Mouse (Mus musculus): Measurements from ENCODE around the gene Gphb5. TPM values are rescaled to one million over a fixed set of nuclear protein-coding genes. Genes with fewer than 3 reads are reported as not detected.

The Gphb5 gene
- polyA plus RNA-seq, 1 experiment from 2014 or later: 0.13 TPM

DNA sequence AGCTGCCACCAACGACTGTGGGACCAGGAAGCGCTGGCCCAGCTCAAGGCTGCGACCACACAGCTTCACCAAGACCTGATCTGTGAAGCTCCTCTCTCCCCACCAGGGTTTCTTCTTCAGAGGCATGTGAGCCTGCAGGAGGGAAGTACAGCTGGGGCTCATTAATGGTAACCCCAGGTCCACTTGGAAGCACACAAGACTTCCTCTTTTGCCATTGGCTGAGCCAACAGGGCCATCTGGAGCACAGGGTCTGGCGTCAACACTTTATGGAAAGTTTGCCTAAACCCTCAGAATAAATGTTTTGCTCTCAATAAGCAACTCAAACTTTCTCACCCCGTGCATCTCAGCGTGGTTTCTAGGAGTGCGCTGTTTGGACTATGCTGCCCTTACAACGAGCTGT is 29.4 kb downstream of the Gphb5 start:
- H3K9ac ChIP-seq (ENCODE audit: low read length): no peak overlapping the region
- H3K4me1 ChIP-seq (replicated peaks; ENCODE audit: control insufficient read depth, insufficient read depth, low read length): no peaks in the 10 kb centered on the region
- H3K4me2 ChIP-seq (ENCODE audit: low read depth, low read length): no peak overlapping the region
- no peaks in the 10 kb centered on the region for H3K27me3 ChIP-seq (ENCODE audit: control insufficient read depth, insufficient read depth, low read depth, low read length)
- H3K27ac ChIP-seq (ENCODE audit: low read length): no peak overlapping the region
- H3K36me3 ChIP-seq (ENCODE audit: control insufficient read depth, insufficient read depth, low read length): no peaks in the 10 kb centered on the region
- WGBS: 73% methylated on average over 8 of the region's 8 CpGs
- H3K4me3 ChIP-seq (ENCODE audit: low read length): no peak overlapping the region
- no peaks in the 10 kb centered on the region for H3K9me3 ChIP-seq (ENCODE audit: control insufficient read depth, low read length)
- no peak for ATAC-seq (ENCODE audit: low read depth)

- Histone ChIP-seq H3K27me3 (ENCODE audit: control insufficient read depth, insufficient read depth, low read depth, low read length) (no peaks in the 10 kb centered on the region), H3K4me1 (replicated peaks; ENCODE audit: control insufficient read depth, insufficient read depth, low read length) (no peaks in the 10 kb centered on the region), H3K4me3 (ENCODE audit: low read length) (no peak overlapping the region), H3K27ac (ENCODE audit: low read length) (no peak overlapping the region), H3K9me3 (ENCODE audit: control insufficient read depth, low read length) (no peaks in the 10 kb centered on the region), H3K4me2 (ENCODE audit: low read depth, low read length) (no peak overlapping the region), H3K36me3 (ENCODE audit: control insufficient read depth, insufficient read depth, low read length) (no peaks in the 10 kb centered on the region), H3K9ac (ENCODE audit: low read length) (no peak overlapping the region)
- WGBS: 84% methylated on average over 9 of the region's 9 CpGs
- no peak for ATAC-seq (ENCODE audit: low read depth)
Measured at GRCm38 (mm10) chr12:75386731-75387130, 29.9 kb downstream of the Gphb5 start.

DNA sequence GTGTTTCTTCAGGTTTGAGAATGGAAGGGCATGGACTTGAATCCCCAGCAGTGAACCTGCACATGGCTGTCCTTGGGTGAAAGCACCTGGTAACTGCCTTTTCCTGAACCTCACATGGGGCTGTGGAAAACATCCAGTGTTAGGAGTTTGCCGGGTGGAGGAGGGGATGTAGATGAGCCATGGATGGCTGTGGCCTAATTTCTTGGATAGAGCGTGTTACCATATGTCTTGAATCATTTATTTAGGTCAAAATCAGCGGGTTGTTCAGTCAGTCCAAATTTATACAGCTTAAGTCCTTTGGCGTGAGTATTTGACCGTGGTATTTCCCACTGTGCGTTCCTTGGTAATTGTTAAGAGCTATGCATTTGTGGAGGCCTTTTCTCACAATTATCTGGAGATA is 40.5 kb downstream of the Gphb5 start:
- Histone ChIP-seq H3K36me3 (ENCODE audit: control insufficient read depth, insufficient read depth, low read length) (no peaks in the 10 kb centered on the region), H3K27ac (ENCODE audit: low read length) (no peak overlapping the region), H3K9me3 (ENCODE audit: control insufficient read depth, low read length) (no peaks in the 10 kb centered on the region), H3K4me1 (replicated peaks; ENCODE audit: control insufficient read depth, insufficient read depth, low read length) (no peaks in the 10 kb centered on the region), H3K4me3 (ENCODE audit: low read length) (no peak overlapping the region), H3K4me2 (ENCODE audit: low read depth, low read length) (no peak overlapping the region), H3K27me3 (ENCODE audit: control insufficient read depth, insufficient read depth, low read depth, low read length) (no peaks in the 10 kb centered on the region), H3K9ac (ENCODE audit: low read length) (no peak overlapping the region)
- WGBS: 80% methylated on average over 6 of the region's 6 CpGs
- ATAC-seq (ENCODE audit: low read depth): no peak

DNA sequence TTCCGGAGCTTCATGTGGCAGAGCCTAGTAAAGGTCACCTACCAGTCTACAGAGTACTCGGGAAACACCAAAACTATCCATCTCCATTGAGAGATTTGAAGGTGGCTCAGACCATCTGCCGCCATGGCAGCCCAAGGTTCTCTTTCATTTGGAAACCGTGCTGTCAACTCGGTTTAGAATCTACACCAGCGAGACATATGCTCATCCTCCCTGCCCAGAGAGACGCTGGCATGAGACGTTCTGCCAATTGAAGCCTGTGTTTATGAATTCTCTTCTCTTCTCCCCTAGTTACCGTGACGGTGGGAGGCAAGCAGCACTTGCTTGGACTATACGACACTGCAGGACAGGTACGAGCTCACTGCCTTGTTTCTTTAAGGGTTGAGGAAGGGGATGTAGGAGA is 41.5 kb downstream of the Gphb5 start:
- ATAC-seq (ENCODE audit: low read depth): no peak
- 84% methylated on average over 12 of the region's 12 CpGs for WGBS
- no peak overlapping the region for H3K4me2 ChIP-seq (ENCODE audit: low read depth, low read length)

GRCm38 (mm10) chr12:75374437-75374836 is 42.1 kb downstream of the Gphb5 start:
- Histone ChIP-seq H3K36me3 (ENCODE audit: control insufficient read depth, insufficient read depth, low read length) (no peaks in the 10 kb centered on the region), H3K27me3 (ENCODE audit: control insufficient read depth, insufficient read depth, low read depth, low read length) (no peaks in the 10 kb centered on the region), H3K27ac (ENCODE audit: low read length) (no peak overlapping the region), H3K9me3 (ENCODE audit: control insufficient read depth, low read length) (no peaks in the 10 kb centered on the region), H3K4me2 (ENCODE audit: low read depth, low read length) (no peak overlapping the region), H3K4me3 (ENCODE audit: low read length) (no peak overlapping the region), H3K4me1 (replicated peaks; ENCODE audit: control insufficient read depth, insufficient read depth, low read length) (no peaks in the 10 kb centered on the region), H3K9ac (ENCODE audit: low read length) (no peak overlapping the region)
- WGBS: 88% methylated on average over 10 of the region's 10 CpGs
- ATAC-seq (ENCODE audit: low read depth): no peak

More for the DNA sequence above, 41.5 kb downstream of the Gphb5 start:
- no peak overlapping the region for H3K4me3 ChIP-seq (ENCODE audit: low read length)
- H3K4me1 ChIP-seq (replicated peaks; ENCODE audit: control insufficient read depth, insufficient read depth, low read length): no peaks in the 10 kb centered on the region
- no peaks in the 10 kb centered on the region for H3K36me3 ChIP-seq (ENCODE audit: control insufficient read depth, insufficient read depth, low read length)
- no peaks in the 10 kb centered on the region for H3K27me3 ChIP-seq (ENCODE audit: control insufficient read depth, insufficient read depth, low read depth, low read length)
- no peaks in the 10 kb centered on the region for H3K9me3 ChIP-seq (ENCODE audit: control insufficient read depth, low read length)
- no peak overlapping the region for H3K27ac ChIP-seq (ENCODE audit: low read length)
- no peak overlapping the region for H3K9ac ChIP-seq (ENCODE audit: low read length)

DNA sequence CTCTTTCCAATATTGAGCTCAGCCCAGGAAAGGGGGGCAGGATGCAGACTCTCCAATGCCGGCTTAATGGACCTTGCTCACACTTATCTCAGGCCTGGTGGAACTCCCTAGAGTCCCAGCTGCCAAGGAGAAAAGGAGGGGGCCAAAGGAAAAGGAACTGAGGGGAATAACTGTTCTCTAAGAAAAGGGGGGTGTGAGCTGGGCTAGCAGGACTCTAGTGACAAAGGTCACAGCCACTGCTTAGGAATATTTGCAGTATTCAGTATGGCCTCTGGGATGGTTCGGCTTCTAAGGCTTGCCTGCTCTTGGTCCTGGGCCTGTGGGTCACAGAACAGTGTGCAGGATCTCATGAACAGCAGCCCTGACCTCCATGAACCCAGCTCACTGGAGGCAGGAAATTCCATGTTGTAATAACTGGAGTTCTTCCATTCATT is 47.1 kb downstream of the Gphb5 start:
- H3K27me3 ChIP-seq (ENCODE audit: control insufficient read depth, insufficient read depth, low read depth, low read length): no peaks in the 10 kb centered on the region
- H3K4me3 ChIP-seq (ENCODE audit: low read length): no peak overlapping the region
- 0 out of 2 replicates have a peak, but pooled peaks have one; percentile 36 for ATAC-seq (ENCODE audit: low read depth)
- no peak overlapping the region for H3K27ac ChIP-seq (ENCODE audit: low read length)
- H3K4me2 ChIP-seq (ENCODE audit: low read depth, low read length): no peak overlapping the region
- no peaks in the 10 kb centered on the region for H3K36me3 ChIP-seq (ENCODE audit: control insufficient read depth, insufficient read depth, low read length)
- no peaks in the 10 kb centered on the region for H3K4me1 ChIP-seq (replicated peaks; ENCODE audit: control insufficient read depth, insufficient read depth, low read length)
- 76% methylated on average over 2 of the region's 2 CpGs for WGBS
- H3K9ac ChIP-seq (ENCODE audit: low read length): no peak overlapping the region
- no peaks in the 10 kb centered on the region for H3K9me3 ChIP-seq (ENCODE audit: control insufficient read depth, low read length)

GRCm38 (mm10) chr12:75368527-75368926 is 48.1 kb downstream of the Gphb5 start:
- Histone ChIP-seq H3K27ac (ENCODE audit: low read length) (no peak overlapping the region), H3K9me3 (ENCODE audit: control insufficient read depth, low read length) (no peaks in the 10 kb centered on the region), H3K36me3 (ENCODE audit: control insufficient read depth, insufficient read depth, low read length) (no peaks in the 10 kb centered on the region), H3K4me2 (ENCODE audit: low read depth, low read length) (no peak overlapping the region), H3K4me1 (replicated peaks; ENCODE audit: control insufficient read depth, insufficient read depth, low read length) (no peaks in the 10 kb centered on the region), H3K4me3 (ENCODE audit: low read length) (no peak overlapping the region), H3K27me3 (ENCODE audit: control insufficient read depth, insufficient read depth, low read depth, low read length) (no peaks in the 10 kb centered on the region), H3K9ac (ENCODE audit: low read length) (no peak overlapping the region)
- ATAC-seq (ENCODE audit: low read depth): no peak
- 83% methylated on average over 5 of the region's 5 CpGs for WGBS

- H3K4me3 ChIP-seq (ENCODE audit: low read length): no peak overlapping the region
- no peak overlapping the region for H3K4me2 ChIP-seq (ENCODE audit: low read depth, low read length)
- H3K27me3 ChIP-seq (ENCODE audit: control insufficient read depth, insufficient read depth, low read depth, low read length): no peaks in the 10 kb centered on the region
- H3K36me3 ChIP-seq (ENCODE audit: control insufficient read depth, insufficient read depth, low read length): no peaks in the 10 kb centered on the region
- no peak overlapping the region for H3K27ac ChIP-seq (ENCODE audit: low read length)
- H3K4me1 ChIP-seq (replicated peaks; ENCODE audit: control insufficient read depth, insufficient read depth, low read length): no peaks in the 10 kb centered on the region
- WGBS: 85% methylated on average over 6 of the region's 6 CpGs
- ATAC-seq (ENCODE audit: low read depth): no peak
- H3K9ac ChIP-seq (ENCODE audit: low read length): no peak overlapping the region
- no peaks in the 10 kb centered on the region for H3K9me3 ChIP-seq (ENCODE audit: control insufficient read depth, low read length)
Measured at GRCm38 (mm10) chr12:75367371-75367770, 49.2 kb downstream of the Gphb5 start.

DNA sequence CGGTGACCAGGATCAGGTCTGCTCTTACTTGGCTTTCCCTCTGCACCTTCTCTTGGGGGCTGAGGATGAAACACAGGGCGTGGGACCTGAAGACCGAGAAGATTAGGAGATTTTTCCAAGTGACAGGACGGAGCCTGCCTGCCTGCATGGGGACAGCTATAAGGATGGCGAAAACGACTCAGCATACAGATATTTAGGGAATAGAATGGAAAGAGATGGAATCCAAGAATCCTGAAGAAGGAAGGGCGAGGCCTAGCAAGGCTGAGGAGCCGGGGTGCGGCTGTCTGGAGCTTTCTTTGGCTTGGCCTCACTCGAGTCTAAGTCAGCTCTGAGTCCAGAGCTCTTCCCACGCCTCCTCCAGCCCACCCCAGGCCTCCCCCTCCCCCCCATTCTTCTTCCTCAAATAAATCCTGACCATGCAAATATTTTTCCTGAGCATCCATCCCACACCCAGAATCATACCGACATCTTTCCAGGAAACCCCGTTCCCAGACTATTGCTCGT is 50.9 kb downstream of the Gphb5 start:
- Histone ChIP-seq H3K9me3 (ENCODE audit: control insufficient read depth, low read length) (no peaks in the 10 kb centered on the region), H3K27ac (ENCODE audit: low read length) (no peak overlapping the region), H3K4me2 (ENCODE audit: low read depth, low read length) (no peak overlapping the region), H3K4me1 (replicated peaks; ENCODE audit: control insufficient read depth, insufficient read depth, low read length) (no peaks in the 10 kb centered on the region), H3K9ac (ENCODE audit: low read length) (no peak overlapping the region), H3K4me3 (ENCODE audit: low read length) (no peak overlapping the region), H3K36me3 (ENCODE audit: control insufficient read depth, insufficient read depth, low read length) (no peaks in the 10 kb centered on the region), H3K27me3 (ENCODE audit: control insufficient read depth, insufficient read depth, low read depth, low read length) (no peaks in the 10 kb centered on the region)
- 0 out of 2 replicates have a peak, but pooled peaks have one; percentile 4 for ATAC-seq (ENCODE audit: low read depth)
- WGBS: 78% methylated on average over 14 of the region's 14 CpGs

DNA sequence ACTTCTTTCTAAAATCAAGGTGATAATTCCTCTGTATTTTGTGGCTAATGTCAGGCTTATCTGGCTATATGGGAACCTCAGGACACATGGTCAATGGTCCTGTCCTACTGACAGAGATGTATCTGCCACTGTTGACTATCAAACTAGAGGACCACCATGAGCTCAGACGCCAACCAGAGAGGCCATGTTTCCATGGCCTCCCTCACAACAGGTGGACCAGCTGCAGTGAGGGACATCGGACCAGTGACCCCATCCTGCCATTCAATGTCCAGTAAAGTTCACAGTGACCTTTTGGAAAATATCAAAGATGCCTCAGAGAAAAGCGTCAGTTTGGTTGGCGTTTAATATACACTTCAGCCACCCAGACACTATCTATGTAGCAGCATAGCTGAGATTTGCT is 52.2 kb downstream of the Gphb5 start:
- Histone ChIP-seq H3K9me3 (ENCODE audit: control insufficient read depth, low read length) (no peaks in the 10 kb centered on the region), H3K27me3 (ENCODE audit: control insufficient read depth, insufficient read depth, low read depth, low read length) (no peaks in the 10 kb centered on the region), H3K4me1 (replicated peaks; ENCODE audit: control insufficient read depth, insufficient read depth, low read length) (peaks cover 1% of the 10 kb centered on the region; the same call in 1 of the 2 replicates), H3K36me3 (ENCODE audit: control insufficient read depth, insufficient read depth, low read length) (no peaks in the 10 kb centered on the region), H3K27ac (ENCODE audit: low read length) (no peak overlapping the region), H3K4me2 (ENCODE audit: low read depth, low read length) (no peak overlapping the region), H3K9ac (ENCODE audit: low read length) (no peak overlapping the region), H3K4me3 (ENCODE audit: low read length) (no peak overlapping the region)
- no peak for ATAC-seq (ENCODE audit: low read depth)
- 96% methylated on average over 4 of the region's 4 CpGs for WGBS

Data from lung, embryonic 16.5 days (tissue).